Mouse (Mus musculus): Measurements from ENCODE around the gene Trmt10a.
A peak's percentile ranks its signal among the peaks of the same experiment; 100 is the strongest.
"Not testable (repeated sequence)": the region's sequence is repeated elsewhere in the genome, so short reads cannot be mapped to it uniquely, and the experiment has no call there.

Gene Trmt10a

DNA sequence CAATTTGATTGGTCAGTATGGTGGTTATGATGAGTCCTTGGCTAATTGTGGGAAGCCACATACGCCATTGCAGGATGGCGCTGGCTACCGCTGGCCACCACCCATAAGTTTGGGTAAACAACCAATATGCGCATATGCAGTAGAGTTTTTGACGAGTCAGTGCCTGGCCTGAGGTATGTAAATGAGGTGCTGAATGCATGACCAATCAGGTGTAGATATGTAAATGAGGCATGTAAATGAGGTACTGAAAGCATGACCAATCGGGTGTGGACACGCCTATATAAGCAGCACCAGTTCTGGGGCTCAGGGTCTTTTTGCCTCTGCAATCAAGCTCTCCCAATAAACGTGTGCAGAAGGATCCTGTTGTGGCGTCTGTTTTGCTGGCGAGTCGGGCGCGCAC lies 5.1 kb upstream of the Trmt10a start:
- not testable (repeated sequence) for DNase-seq

- DNase-seq: peak; percentile 90
These were observed 3.6 kb upstream of the Trmt10a start for GRCm38 (mm10) chr3:138139663-138140062.

DNA sequence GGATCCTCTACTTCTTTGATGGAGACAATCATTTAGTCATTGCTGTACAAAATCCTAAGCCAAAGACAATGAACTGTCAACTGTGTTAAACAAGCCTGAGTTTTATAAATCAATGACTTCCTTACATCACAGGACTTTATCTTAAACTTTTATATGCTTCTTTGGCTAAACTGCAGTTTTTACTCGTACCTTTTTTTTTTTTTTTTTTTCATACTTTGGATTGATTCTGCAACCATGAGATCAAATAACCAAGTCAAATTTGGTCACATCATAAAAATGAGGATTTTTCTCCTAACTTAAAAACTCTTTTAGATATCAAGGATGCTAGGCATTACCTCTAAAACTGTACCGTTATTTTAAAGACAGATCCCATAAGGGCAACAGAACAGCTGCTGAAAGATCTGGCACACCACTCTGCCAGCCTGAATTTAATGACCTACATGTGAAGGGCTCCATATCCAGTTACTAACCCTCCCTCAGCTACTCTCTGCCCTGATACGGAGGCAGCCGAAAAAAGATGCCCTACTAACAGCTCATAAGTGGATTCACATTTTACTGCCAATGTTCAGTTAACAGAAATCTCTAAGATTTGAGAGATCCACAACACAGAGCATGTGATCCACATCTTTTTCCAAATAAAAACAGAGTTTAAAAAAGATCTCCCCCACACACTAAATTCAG lies 1.1 kb upstream of the Trmt10a start:
- DNase-seq: peak; percentile 95

- no peak for DNase-seq
These were observed 424 bp upstream of the Trmt10a start for GRCm38 (mm10) chr3:138142733-138143314.

GRCm38 (mm10) chr3:138144060-138144641 lies 903 bp downstream of the Trmt10a start:
- DNase-seq: no peak

DNA sequence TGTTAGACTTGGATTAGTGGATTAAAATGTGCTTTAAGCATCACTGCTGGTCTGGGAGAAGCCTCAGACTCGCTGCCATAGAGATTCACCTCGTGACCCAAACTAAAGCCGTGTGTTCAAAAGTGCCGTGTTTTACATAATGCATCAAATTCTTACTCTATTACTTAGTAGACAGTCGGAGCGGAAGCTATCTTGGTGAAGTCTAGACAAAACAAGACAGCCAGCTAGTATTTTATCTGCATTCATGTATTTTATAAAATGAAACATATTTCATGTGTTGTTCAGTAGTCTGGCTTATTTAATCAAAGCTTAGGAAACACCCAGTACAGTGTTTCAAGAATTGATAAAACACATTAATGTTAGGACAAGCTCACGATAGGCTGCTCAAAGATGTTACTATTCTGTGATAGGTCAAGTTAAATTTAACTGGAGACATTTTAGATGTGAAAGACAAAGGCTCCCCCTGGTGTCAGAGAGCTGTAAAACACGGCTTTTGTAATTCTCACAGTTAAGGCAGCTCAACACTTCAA lies 1.5 kb downstream of the Trmt10a start, which contains the start of gene Mttp:
TSS of gene Mttp (minus strand) at position 327 of the 530 bp plus-strand sequence.
- DNase-seq: no peak

DNA sequence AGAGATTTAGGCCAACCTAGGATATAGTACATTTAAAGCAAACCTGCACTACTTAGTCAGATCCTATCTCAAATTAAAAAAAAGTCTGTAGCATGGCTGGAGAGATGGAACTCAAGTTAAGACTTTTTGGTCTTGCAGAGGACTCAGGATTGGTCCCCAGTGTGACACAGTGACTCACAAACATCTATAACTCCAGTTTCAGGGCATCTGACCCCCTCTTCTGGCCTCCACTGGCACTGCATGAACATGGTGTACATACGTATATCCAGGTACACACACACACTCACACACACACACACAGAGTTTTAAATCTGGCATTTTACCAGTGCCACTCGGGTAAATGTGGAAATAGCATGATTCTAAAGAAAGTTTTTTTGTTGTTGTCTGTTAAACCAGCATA lies 5.6 kb downstream of the Trmt10a start:
- DNase-seq: no peak

DNA sequence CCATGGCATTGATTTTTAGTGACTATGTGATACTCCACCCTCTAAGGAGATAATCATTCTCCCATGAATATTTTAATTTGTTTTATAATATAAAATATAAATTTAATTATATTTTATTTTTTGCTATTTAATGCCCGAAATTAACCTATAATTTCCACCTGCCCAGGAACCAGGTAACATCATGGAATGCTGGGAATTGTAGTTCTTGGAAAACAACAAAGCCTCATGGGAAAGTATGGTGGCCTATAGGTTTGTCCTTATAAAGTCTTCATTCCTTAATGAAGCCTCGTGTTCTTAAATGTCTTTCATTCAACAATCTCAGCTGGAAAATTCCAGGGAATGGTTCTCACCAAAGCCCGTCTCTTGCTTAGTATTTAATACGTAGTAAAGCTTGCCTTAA lies 11.8 kb downstream of the Trmt10a start:
- no peak for DNase-seq

GRCm38 (mm10) chr3:138156651-138157050 lies 13.4 kb downstream of the Trmt10a start:
- DNase-seq: no peak

GRCm38 (mm10) chr3:138161623-138162022 lies 18.4 kb downstream of the Trmt10a start:
- DNase-seq: peak; percentile 74

DNA sequence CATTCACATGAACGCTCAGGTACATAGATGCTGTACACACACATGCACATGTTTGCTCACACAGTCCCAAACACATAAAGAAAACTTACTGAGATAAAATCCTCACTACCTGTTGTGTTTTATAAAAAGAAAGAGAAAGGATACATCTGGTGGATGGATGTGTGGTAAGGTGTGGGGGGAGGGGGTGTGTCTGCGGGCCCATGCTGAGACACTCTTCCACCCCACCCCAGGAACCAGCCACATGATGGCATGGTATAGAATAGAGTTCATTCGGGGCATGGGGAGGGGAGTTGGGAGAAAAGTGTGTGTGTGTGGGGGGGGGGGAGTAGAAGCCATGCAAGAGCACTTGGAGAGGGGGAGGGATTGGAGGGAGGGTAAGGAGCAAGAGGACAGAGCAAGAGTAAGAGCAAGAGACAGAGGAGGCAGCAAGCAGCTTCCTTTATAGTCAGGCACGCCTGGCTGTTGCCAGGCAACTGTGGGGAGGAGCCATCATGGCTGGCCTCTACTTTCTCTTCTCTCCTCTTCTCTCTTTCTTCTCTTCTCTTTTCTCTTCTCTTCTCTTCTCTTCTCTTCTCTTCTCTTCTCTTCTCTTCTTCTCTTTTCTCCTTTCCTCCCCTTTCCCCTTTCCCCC lies 19.4 kb downstream of the Trmt10a start:
- peak; percentile 58 for DNase-seq

GRCm38 (mm10) chr3:138173291-138173690 lies 30.0 kb downstream of the Trmt10a start:
- DNase-seq: peak; percentile 59

DNA sequence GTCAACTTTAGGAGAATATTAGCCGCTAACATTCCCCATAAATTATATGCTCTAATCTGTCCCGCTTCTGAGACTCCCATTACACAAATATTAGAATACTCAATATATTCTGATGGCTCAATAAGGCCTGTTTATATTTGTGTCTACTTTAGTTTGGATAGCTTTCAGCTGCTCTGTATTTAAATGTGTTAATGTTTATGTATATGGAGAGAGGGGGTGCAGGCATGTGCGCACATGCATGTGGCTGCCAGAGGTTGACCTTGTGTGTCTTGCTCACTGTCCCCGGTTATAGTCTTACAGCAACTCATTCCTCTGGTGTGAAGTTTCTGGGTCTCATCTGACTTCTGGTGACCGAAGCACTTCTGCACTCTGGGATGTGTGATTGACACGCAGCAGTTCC lies 32.3 kb downstream of the Trmt10a start:
- DNase-seq: no peak

DNA sequence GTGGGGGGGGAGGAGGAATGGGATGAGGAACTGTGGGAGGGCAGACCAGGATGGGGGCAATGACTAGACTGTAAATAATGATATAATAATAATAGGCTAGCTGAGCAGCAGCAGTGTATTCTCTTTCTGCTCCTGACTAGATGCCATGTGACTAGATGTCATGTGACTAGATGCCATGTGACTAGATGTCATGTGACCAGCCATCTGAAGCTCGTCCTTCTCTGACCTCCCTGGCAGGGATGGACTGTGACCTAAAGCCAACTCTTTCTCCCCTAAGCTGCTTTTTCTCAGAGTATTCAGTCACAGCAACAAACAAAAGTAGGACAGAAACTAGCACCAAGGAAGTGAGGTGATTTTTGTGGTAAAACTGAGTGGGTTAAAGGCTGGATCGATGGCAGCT lies 38.8 kb downstream of the Trmt10a start:
- DNase-seq: no peak

DNA sequence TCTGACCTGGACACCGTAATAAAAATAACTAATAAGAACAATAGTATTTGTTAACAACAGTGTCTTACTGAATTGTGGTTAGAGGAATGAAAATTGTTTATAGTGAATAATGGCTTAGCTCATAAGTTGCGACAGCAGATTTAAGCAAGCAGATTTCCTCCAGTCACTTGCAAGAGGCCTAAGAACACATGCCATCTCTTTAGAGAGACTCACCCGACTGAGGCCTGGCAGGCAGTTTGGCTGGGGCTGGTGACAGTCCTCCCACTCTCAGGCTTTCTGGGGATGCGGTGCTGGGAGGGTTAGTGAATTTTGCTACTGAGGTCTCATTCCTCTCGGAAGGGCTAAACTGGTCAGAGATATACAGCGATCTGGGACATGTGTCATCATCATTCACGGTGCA lies 40.1 kb downstream of the Trmt10a start:
- peak; percentile 55 for DNase-seq

- peak; percentile 89 for DNase-seq
These were observed 42.0 kb downstream of the Trmt10a start for GRCm38 (mm10) chr3:138185290-138185689.

GRCm38 (mm10) chr3:138185995-138186930 lies 43.0 kb downstream of the Trmt10a start:
- peak; percentile 67 for DNase-seq

GRCm38 (mm10) chr3:138192260-138192659 lies 49.0 kb downstream of the Trmt10a start:
- DNase-seq: peak; percentile 88

DNA sequence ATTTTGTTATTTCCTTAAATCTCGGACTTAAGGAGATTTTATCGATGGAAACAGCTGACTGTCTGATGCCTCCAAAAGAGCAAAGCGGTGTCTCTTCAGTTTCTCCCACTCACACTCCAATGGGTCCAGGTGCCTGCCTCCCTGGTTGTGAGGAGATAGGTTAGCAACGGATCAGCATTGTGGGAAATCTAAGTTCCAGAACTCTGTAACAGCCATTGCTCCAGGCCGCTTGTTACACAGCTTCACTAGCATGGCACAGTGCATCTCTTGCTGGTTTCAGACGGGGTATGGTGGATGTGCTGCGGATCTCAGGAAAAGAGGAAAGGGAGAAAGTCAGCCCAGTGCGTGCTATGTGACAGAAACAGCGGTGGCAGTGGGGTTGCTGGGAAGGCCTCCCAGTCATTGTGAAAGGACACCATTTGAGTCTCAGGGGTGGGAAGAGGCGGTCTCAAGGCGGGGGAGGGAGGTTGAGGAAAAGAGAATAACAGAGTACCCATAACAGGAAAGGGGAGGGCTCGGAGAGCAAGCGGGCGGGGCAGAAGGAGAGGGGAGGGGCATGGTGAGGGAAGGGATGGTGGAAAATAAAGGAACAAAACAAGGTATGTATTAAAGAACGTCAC lies 50.5 kb downstream of the Trmt10a start, which contains the start of gene 4930579F01Rik:
TSS of gene 4930579F01Rik (minus strand) at position 143 of the 620 bp plus-strand sequence.
- DNase-seq: peak; percentile 72

DNA sequence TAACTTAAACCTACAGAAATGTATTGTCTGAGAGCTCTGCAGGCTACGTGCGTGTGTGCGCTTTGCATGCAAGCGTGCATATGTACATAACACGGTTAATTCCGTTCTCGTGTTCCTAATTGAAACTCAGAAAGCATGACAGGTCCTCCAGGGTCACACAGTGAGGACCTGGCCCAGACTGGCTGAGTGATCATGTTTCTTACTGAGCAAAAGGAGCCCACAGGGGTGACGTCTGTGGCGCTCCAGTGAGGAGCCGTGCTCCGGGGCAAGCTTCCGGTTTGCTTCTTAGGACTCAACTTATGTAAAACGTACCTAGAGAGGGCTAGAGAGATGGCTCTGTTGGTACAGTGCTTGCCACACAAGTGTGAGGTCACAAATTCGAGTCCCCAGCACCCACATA lies 53.8 kb downstream of the Trmt10a start:
- DNase-seq: peak; percentile 65

DNA sequence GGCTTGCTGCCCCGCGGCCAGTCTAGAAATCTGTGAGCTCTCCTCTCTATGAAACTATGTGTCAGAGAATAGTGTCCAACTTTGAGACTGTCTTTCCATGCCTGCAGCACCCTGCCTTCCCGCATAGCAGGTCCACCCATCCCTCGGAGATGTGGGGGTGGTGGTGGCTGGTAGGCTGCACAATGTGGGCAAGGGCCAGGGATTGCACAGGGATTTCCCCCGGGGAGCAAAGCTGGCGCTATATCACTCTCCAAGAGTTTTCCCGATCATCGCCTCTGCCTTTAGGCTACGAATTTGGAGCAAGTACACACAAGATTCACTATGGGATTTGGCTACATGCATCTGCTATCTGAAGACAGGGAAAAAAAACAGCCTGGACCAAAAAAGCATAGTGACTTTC lies 54.3 kb downstream of the Trmt10a start:
- peak; percentile 64 for DNase-seq
